Mouse (Mus musculus): Measurements from ENCODE around the gene Fam170b. TPM values are rescaled to one million over a fixed set of nuclear protein-coding genes. Genes with fewer than 3 reads are reported as not detected.

Gene Fam170b
- polyA plus RNA-seq, 1 experiment from 2014 or later, result not detected

DNA sequence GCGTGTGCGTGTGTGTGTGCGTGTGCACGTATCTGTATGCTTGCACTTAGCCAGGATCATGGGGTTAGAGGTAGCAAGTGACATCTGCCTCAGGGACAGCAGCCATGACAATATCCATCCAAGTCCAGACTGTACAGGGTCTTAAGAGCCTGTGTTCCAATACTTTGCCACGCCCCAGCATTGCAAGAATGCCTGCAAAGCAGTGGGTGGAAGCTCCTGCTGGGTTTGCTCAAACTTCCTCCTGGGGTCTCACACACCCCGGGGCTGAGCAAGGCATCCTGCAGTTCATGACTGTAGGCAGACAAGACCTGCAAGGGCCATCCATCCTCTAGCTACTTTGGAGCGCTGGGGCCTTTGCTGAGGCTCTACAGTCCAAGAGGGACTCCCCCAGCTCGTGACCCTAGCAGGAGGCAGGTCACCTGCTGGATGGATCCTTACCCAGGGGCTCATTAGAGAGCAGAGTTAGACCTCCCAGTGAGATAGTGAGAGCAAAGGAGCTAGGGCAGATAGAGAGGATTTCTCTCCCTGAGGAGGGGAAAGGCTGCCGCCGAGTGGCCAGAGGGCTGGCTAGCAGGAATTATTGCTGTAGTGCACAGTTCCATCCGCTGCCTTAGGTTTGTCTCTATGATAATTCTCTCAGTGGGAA lies 32.6 kb upstream of the Fam170b start:
- Histone ChIP-seq H3K4me3 (ENCODE audit: low read length) (no peak overlapping the region), H3K9ac (ENCODE audit: low read depth, low read length) (no peak overlapping the region), H3K27ac (ENCODE audit: low read depth, low read length) (no peak overlapping the region), H3K27me3 (replicated peaks; ENCODE audit: control insufficient read depth, insufficient read depth, low read length) (no peaks in the 10 kb centered on the region), H3K4me2 (ENCODE audit: low read length) (no peak overlapping the region), H3K4me1 (ENCODE audit: control insufficient read depth, insufficient read depth, low read depth, low read length) (no peaks in the 10 kb centered on the region), H3K36me3 (ENCODE audit: control insufficient read depth, insufficient read depth, low read length) (no peaks in the 10 kb centered on the region), H3K9me3 (ENCODE audit: control insufficient read depth, low read length) (no peaks in the 10 kb centered on the region)
- 0 out of 2 replicates have a peak, but pooled peaks have one; percentile 20 for ATAC-seq
- WGBS, result 59% methylated on average over 11 of the region's 11 CpGs

DNA sequence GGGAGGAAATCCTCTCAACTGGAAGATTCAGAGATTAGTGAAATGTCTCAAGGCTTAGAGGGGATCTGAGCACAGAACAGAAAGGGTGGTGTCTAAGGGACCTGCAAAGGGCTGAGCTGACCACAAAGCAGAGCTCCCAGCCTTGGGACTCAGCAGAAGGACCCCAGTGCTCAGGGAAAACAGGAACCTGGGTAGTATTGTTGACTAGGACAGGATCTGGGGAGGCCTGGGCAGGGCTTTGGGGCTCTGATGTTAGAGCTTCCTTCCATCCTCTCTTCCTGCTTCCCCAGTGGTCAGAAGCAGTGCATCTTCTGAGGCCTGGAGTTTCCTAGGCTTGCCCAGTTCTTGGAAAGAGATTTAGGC lies 32.1 kb upstream of the Fam170b start:
- Histone ChIP-seq H3K4me3 (ENCODE audit: low read length) (no peak overlapping the region), H3K4me2 (ENCODE audit: low read length) (no peak overlapping the region), H3K36me3 (ENCODE audit: control insufficient read depth, insufficient read depth, low read length) (no peaks in the 10 kb centered on the region), H3K4me1 (ENCODE audit: control insufficient read depth, insufficient read depth, low read depth, low read length) (no peaks in the 10 kb centered on the region), H3K27me3 (replicated peaks; ENCODE audit: control insufficient read depth, insufficient read depth, low read length) (no peaks in the 10 kb centered on the region), H3K9me3 (ENCODE audit: control insufficient read depth, low read length) (no peaks in the 10 kb centered on the region), H3K27ac (ENCODE audit: low read depth, low read length) (no peak overlapping the region), H3K9ac (ENCODE audit: low read depth, low read length) (no peak overlapping the region)
- ATAC-seq, result no peak

DNA sequence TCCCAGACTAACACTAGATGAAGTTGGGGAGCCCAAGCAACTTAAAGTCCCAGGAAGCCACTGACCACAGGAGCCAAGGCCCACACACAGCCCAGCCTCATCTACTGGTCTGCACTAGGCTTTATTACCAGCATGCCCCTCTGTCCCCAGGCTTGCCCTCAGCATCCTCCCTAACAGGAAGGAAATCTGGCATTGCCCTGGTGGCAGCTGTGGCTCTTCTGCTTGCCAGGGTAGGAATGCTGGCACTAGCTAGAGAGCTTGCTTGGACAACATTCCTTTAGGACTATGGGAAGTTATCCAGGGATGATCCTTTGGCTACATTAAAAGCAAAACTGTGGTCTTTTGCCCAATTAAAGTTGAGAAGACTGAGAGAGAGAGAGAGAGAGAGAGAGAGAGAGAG lies 23.7 kb upstream of the Fam170b start:
- ATAC-seq, result no peak
- H3K9ac ChIP-seq (ENCODE audit: low read depth, low read length), result no peak overlapping the region
- no peaks in the 10 kb centered on the region for H3K9me3 ChIP-seq (ENCODE audit: control insufficient read depth, low read length)
- H3K27me3 ChIP-seq (replicated peaks; ENCODE audit: control insufficient read depth, insufficient read depth, low read length), result no peaks in the 10 kb centered on the region
- H3K4me3 ChIP-seq (ENCODE audit: low read length), result no peak overlapping the region
- H3K4me1 ChIP-seq (ENCODE audit: control insufficient read depth, insufficient read depth, low read depth, low read length), result no peaks in the 10 kb centered on the region
- no peak overlapping the region for H3K27ac ChIP-seq (ENCODE audit: low read depth, low read length)
- H3K36me3 ChIP-seq (ENCODE audit: control insufficient read depth, insufficient read depth, low read length), result no peaks in the 10 kb centered on the region
- H3K4me2 ChIP-seq (ENCODE audit: low read length), result no peak overlapping the region

DNA sequence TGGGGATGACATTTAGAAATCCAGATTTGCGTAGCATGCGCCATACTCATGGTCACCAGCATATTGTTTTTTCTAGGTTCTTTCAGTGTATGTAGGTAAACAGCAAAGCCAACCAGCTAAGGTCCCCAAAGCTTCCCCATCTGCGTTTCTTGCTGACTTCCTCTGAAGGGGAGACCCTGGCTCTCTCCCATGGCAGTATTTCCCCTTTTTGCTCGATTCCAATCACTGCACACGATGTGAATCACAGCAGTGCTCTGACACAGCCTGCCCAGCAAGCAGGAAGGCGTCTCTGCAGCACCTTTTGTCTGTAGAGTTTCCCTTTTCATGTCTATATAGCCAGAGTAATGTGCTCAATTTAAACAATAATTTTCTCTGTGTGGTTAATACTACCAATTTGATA lies 21.3 kb upstream of the Fam170b start:
- no peaks in the 10 kb centered on the region for H3K36me3 ChIP-seq (ENCODE audit: control insufficient read depth, insufficient read depth, low read length)
- no peak overlapping the region for H3K9ac ChIP-seq (ENCODE audit: low read depth, low read length)
- no peaks in the 10 kb centered on the region for H3K27me3 ChIP-seq (replicated peaks; ENCODE audit: control insufficient read depth, insufficient read depth, low read length)
- WGBS, result 72% methylated on average over 6 of the region's 6 CpGs
- no peaks in the 10 kb centered on the region for H3K4me1 ChIP-seq (ENCODE audit: control insufficient read depth, insufficient read depth, low read depth, low read length)
- H3K4me2 ChIP-seq (ENCODE audit: low read length), result no peak overlapping the region
- ATAC-seq, result no peak
- H3K9me3 ChIP-seq (ENCODE audit: control insufficient read depth, low read length), result no peaks in the 10 kb centered on the region
- H3K4me3 ChIP-seq (ENCODE audit: low read length), result no peak overlapping the region
- H3K27ac ChIP-seq (ENCODE audit: low read depth, low read length), result no peak overlapping the region

DNA sequence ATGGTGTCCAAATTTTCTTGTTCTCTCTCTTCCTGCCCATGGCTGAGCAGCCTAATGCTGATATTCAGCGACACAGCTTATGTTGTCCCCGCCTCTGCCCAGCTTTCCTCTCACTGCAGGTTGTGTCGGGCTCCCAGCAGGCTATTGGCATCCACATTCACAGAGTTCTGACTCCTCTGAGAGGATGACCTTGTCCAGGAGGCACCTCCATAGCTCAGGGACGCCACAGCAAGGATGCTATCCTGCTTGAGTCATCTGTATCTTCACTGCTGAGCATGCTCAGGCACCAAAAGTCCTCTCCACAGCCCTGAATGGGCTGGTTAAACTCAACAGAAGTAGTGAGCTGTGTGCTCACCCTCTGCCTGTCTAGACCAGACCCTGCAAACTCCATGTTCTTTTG lies 18.8 kb upstream of the Fam170b start:
- no peak overlapping the region for H3K27ac ChIP-seq (ENCODE audit: low read depth, low read length)
- no peaks in the 10 kb centered on the region for H3K27me3 ChIP-seq (replicated peaks; ENCODE audit: control insufficient read depth, insufficient read depth, low read length)
- no peak overlapping the region for H3K4me2 ChIP-seq (ENCODE audit: low read length)
- no peaks in the 10 kb centered on the region for H3K36me3 ChIP-seq (ENCODE audit: control insufficient read depth, insufficient read depth, low read length)
- H3K4me3 ChIP-seq (ENCODE audit: low read length), result no peak overlapping the region
- WGBS, result 63% methylated on average over 4 of the region's 4 CpGs
- H3K9me3 ChIP-seq (ENCODE audit: control insufficient read depth, low read length), result no peaks in the 10 kb centered on the region
- no peak for ATAC-seq
- no peak overlapping the region for H3K9ac ChIP-seq (ENCODE audit: low read depth, low read length)
- H3K4me1 ChIP-seq (ENCODE audit: control insufficient read depth, insufficient read depth, low read depth, low read length), result no peaks in the 10 kb centered on the region

DNA sequence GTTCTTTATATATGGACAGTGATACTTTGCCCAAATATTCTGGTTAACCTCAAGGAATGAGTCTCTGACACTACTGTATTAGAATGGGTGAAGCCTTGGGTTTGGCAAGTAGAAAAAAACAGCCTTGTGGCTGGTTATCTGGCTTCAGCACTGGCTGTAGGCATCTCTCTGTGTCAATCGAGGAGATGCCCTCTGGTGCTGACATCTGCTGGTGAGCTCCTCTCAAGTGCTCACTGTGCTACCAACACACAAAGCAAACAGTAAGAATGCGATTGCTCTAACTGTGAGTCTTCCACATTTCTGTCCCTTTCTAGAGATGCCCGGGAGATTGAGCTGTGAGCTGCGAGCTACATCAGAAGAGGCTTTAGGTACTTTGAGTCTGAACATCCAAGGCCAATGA lies 17.2 kb upstream of the Fam170b start:
- Histone ChIP-seq H3K27me3 (replicated peaks; ENCODE audit: control insufficient read depth, insufficient read depth, low read length) (no peaks in the 10 kb centered on the region), H3K4me2 (ENCODE audit: low read length) (no peak overlapping the region), H3K9ac (ENCODE audit: low read depth, low read length) (no peak overlapping the region), H3K27ac (ENCODE audit: low read depth, low read length) (no peak overlapping the region), H3K9me3 (ENCODE audit: control insufficient read depth, low read length) (no peaks in the 10 kb centered on the region), H3K4me3 (ENCODE audit: low read length) (no peak overlapping the region), H3K36me3 (ENCODE audit: control insufficient read depth, insufficient read depth, low read length) (no peaks in the 10 kb centered on the region), H3K4me1 (ENCODE audit: control insufficient read depth, insufficient read depth, low read depth, low read length) (no peaks in the 10 kb centered on the region)
- 72% methylated on average over 4 of the region's 4 CpGs for WGBS
- no peak for ATAC-seq

DNA sequence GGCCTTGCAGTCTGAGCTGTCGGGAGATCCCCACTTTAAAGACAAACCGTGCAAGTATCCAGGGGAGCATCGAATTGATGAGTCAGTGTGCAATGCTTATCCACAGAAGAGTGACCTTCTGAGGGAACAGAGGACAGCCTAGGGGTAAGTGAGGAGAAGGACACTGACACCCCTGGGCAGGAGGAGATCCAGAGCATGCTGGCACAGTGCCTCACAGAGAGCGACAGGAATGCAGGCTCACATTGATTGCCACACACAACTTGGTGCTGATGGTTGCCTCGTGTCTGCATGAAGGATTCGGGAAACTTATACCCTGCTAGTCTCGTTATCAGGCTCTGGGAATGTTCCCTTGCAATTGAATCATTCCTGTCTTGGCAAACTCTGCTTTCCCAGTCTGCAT lies 16.5 kb upstream of the Fam170b start:
- WGBS, result 63% methylated on average over 7 of the region's 7 CpGs
- no peak for ATAC-seq

DNA sequence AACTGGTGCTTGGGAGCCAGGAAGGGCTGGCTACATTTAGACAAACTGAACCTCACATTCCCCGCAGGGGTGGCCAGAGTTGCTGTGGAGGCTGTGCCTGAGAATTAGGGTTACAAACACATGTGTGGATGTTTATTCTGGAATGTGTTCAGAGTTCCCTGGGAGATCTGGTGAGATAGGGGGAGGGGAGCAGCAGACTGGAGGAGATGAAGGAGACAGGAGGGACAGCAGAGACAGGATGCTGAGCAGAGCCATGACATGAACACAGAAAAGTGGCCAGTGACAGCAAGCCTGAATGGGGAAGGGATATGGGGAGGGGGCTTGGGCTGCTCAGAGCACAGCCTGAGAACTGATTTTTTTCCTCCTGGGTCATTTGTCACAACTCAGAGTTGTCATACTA lies 14.5 kb upstream of the Fam170b start:
- Histone ChIP-seq H3K27ac (ENCODE audit: low read depth, low read length) (no peak overlapping the region), H3K27me3 (replicated peaks; ENCODE audit: control insufficient read depth, insufficient read depth, low read length) (no peaks in the 10 kb centered on the region), H3K4me3 (ENCODE audit: low read length) (no peak overlapping the region), H3K9ac (ENCODE audit: low read depth, low read length) (no peak overlapping the region), H3K36me3 (ENCODE audit: control insufficient read depth, insufficient read depth, low read length) (no peaks in the 10 kb centered on the region), H3K4me2 (ENCODE audit: low read length) (no peak overlapping the region), H3K9me3 (ENCODE audit: control insufficient read depth, low read length) (no peaks in the 10 kb centered on the region), H3K4me1 (ENCODE audit: control insufficient read depth, insufficient read depth, low read depth, low read length) (no peaks in the 10 kb centered on the region)
- 0 out of 2 replicates have a peak, but pooled peaks have one; percentile 48 for ATAC-seq
- 73% methylated on average over 1 of the region's 1 CpGs for WGBS

More for the DNA sequence above, 16.5 kb upstream of the Fam170b start:
- Histone ChIP-seq H3K4me2 (ENCODE audit: low read length) (no peak overlapping the region), H3K4me3 (ENCODE audit: low read length) (no peak overlapping the region), H3K27me3 (replicated peaks; ENCODE audit: control insufficient read depth, insufficient read depth, low read length) (no peaks in the 10 kb centered on the region), H3K27ac (ENCODE audit: low read depth, low read length) (no peak overlapping the region), H3K9ac (ENCODE audit: low read depth, low read length) (no peak overlapping the region), H3K9me3 (ENCODE audit: control insufficient read depth, low read length) (no peaks in the 10 kb centered on the region), H3K36me3 (ENCODE audit: control insufficient read depth, insufficient read depth, low read length) (no peaks in the 10 kb centered on the region), H3K4me1 (ENCODE audit: control insufficient read depth, insufficient read depth, low read depth, low read length) (no peaks in the 10 kb centered on the region)

DNA sequence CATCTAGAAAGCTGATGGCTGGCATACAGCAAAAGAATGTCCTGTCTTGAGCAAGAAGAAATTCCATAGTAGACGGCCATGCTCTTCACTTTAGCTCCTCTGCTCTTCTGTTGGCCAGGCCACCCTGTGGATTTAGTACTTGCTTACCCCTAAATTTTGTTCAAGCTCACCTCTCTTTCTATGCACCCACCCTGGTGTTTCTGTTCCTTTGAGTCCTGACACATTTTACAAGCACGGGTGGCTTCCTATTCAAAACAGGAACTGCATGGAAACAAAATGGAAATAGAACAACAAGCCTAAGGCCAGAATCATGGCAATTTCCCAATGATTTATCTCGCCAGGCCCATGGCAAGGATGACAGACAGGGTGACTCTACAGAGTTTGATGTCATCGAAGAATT lies 10.9 kb upstream of the Fam170b start:
- no peak overlapping the region for H3K9ac ChIP-seq (ENCODE audit: low read depth, low read length)
- no peaks in the 10 kb centered on the region for H3K9me3 ChIP-seq (ENCODE audit: control insufficient read depth, low read length)
- no peak overlapping the region for H3K4me2 ChIP-seq (ENCODE audit: low read length)
- H3K27ac ChIP-seq (ENCODE audit: low read depth, low read length), result no peak overlapping the region
- no peaks in the 10 kb centered on the region for H3K36me3 ChIP-seq (ENCODE audit: control insufficient read depth, insufficient read depth, low read length)
- ATAC-seq, result no peak
- peaks cover 5% of the 10 kb centered on the region; the same call in 1 of the 2 replicates for H3K4me1 ChIP-seq (ENCODE audit: control insufficient read depth, insufficient read depth, low read depth, low read length)
- no peaks in the 10 kb centered on the region for H3K27me3 ChIP-seq (replicated peaks; ENCODE audit: control insufficient read depth, insufficient read depth, low read length)
- H3K4me3 ChIP-seq (ENCODE audit: low read length), result no peak overlapping the region
- WGBS, result 92% methylated on average over 4 of the region's 4 CpGs

DNA sequence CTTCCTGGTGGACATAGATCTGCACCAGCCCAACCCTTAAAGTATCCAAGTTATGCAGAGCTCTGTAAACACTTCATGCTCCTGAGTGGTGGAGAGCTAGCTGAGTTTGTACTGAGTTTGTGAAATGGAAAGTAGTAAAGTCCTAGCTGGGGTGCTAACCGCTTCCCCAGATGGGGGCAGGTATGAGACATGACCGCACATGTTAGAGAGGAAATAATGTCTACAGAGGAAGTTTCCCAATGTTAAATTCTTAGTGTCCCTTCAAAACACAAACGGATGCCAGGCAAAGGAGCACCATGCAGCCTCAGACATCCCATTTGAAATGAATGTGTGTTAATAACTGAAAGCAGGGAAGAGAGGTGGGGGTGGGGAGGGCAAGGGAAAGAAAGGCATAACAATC lies 9.9 kb upstream of the Fam170b start:
- Histone ChIP-seq H3K36me3 (ENCODE audit: control insufficient read depth, insufficient read depth, low read length) (no peaks in the 10 kb centered on the region), H3K4me2 (ENCODE audit: low read length) (no peak overlapping the region), H3K27me3 (replicated peaks; ENCODE audit: control insufficient read depth, insufficient read depth, low read length) (no peaks in the 10 kb centered on the region), H3K9me3 (ENCODE audit: control insufficient read depth, low read length) (no peaks in the 10 kb centered on the region), H3K4me3 (ENCODE audit: low read length) (no peak overlapping the region), H3K27ac (ENCODE audit: low read depth, low read length) (no peak overlapping the region), H3K4me1 (ENCODE audit: control insufficient read depth, insufficient read depth, low read depth, low read length) (peaks cover 5% of the 10 kb centered on the region; the same call in 1 of the 2 replicates), H3K9ac (ENCODE audit: low read depth, low read length) (no peak overlapping the region)
- ATAC-seq, result no peak
- WGBS, result 89% methylated on average over 3 of the region's 3 CpGs

All from hindbrain, embryonic 16.5 days (tissue).